Mouse (Mus musculus): ENCODE measurements around the gene Mcub.

GRCm38 (mm10) chr3:129997324-129997723 is 27.3 kb upstream of the Mcub start:
- TF ChIP-seq CTCF (conservative IDR thresholded peaks at IDR 0.05; ENCODE audit: insufficient read depth, insufficient read length, low read depth, low read length) (no peak), POLR2A (IDR thresholded peaks at IDR 0.05; ENCODE audit: low read depth, low read length) (no peak)

All from kidney, adult 2 months (tissue).